In the genomic region with DNA sequence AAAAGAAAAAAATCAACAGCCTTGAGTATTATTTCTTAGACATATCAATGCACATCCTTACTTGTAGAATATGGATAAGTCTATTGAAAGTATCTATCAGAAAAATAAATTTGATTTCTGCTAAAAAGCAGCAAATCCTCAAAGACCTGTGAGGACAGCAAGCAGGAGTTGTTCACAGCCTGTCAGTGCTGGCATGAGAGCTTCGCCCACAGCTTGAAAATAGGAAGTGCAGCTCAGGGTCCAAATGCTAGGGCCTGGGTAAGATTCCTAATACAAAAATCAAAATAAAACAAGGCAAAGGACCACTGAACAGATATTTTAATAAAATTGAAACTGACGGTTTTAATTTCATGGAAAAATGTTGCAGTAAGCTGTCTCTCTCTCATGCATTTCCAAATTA, we compare ENCODE assay signal across 18 mouse cellular contexts.
A peak's percentile ranks its signal among the peaks of the same experiment; 100 is the strongest.
DNase-seq lines count a peak whose midpoint lies in the region; ATAC-seq and TF ChIP-seq lines count a peak whose summit lies in the region.
"Had no signal": no experiment of that assay in that cellular context is flagged by ENCODE, and none has a peak within 500 bp of the region (broad histone marks: within the 10 kb centered on the region; RNA-seq: fewer than 3 reads in every experiment).

No protein-coding gene starts in this region.

- intact Hi-C loops in heart, postnatal 10 days (cut with DNase I) = no loop called here

- H3K4me3 ChIP-seq in cerebellum, adult 2 months (replicated peaks; ENCODE audit: insufficient read depth, low read depth, low read length) = no peak overlapping the region
- H3K4me3 ChIP-seq: embryonic facial prominence, embryonic 10.5 days; gastrocnemius, adult 2 months; hindbrain, embryonic 13.5 days had no signal

- H3K27ac ChIP-seq in cerebellum, adult 2 months (ENCODE audit: insufficient read depth, low read length) = no peak overlapping the region
- H3K27ac ChIP-seq: embryonic facial prominence, embryonic 10.5 days; gastrocnemius, adult 2 months; hindbrain, embryonic 13.5 days; hindbrain, postnatal 0 days had no signal

- ATAC-seq in cerebellum, adult (ENCODE audit: insufficient number of reproducible peaks, low FRiP score, low TSS enrichment) = peak; percentile 71; the same call in 1 of the 2 replicates
- ATAC-seq in monocyte, adult 5-6 weeks (replicated peaks; ENCODE audit: insufficient number of reproducible peaks, low FRiP score, low TSS enrichment, poor library complexity, severe bottlenecking) = no peak
- ATAC-seq: CD4-positive, CD25-positive, alpha-beta regulatory T cell, adult 4 months; forebrain, embryonic 14.5 days; hindbrain, postnatal 0 days had no signal

- no peak for DNase-seq in cerebellum, postnatal 4 days (ENCODE audit: low spot score in 2 of 2)
- DNase-seq in cerebellum, adult 2 months = peak; percentile 43 to 72
- peak; percentile 42 to 48 for DNase-seq in cerebellum, postnatal 10 days
- DNase-seq in heart, postnatal 10 days = no peak
- DNase-seq in adrenal gland, postnatal 14 days = no peak
- DNase-seq: adrenal gland, postnatal 10 days; B cell, adult 2 months; gastrocnemius, adult 2 months; gastrocnemius, postnatal 25 days; heart, postnatal 14 days; kidney, adult 11 months had no signal

- H3K4me1 ChIP-seq in cerebellum, adult 2 months (ENCODE audit: control insufficient read depth, insufficient read depth, low read length) = peaks cover 14% of the 10 kb centered on the region
- H3K4me1 ChIP-seq: embryonic facial prominence, embryonic 10.5 days; hindbrain, embryonic 13.5 days had no signal

- no peaks in the 10 kb centered on the region for H3K27me3 ChIP-seq in cerebellum, adult 2 months (ENCODE audit: control insufficient read depth, insufficient read depth, low read length)
- H3K27me3 ChIP-seq: hindbrain, embryonic 13.5 days had no signal

- no peak; the same call in 1 of the 2 replicates for TF ChIP-seq CTCF in cerebellum, adult 2 months (IDR thresholded peaks at IDR 0.05; ENCODE audit: borderline replicate concordance, insufficient read depth, low read depth, low read length)

- no peak for TF ChIP-seq POLR2A in cerebellum, adult 2 months (IDR thresholded peaks at IDR 0.05; ENCODE audit: borderline replicate concordance, insufficient read depth, low read length)

- WGBS in cerebellum, adult 2 months = 32% methylated on average over 2 of the region's 2 CpGs

Comparison
In these comparisons a context has a peak if more than half of its experiments do, and no peak if none do; other contexts are left out.
1. DNase-seq: peak in cerebellum, adult 2 months (2 of 2) and cerebellum, postnatal 10 days (2 of 2); none in cerebellum, postnatal 4 days (0 of 2), heart, postnatal 10 days (0 of 2) and adrenal gland, postnatal 14 days (single experiment).